ENCODE assay signal across 9 mouse cellular contexts in genomic region chr9:61054427-61054826, GRCm38 (mm10).
A peak's percentile ranks its signal among the peaks of the same experiment; 100 is the strongest.
DNase-seq lines count a peak whose midpoint lies in the region; ATAC-seq and TF ChIP-seq lines count a peak whose summit lies in the region.
"Had no signal": no experiment of that assay in that cellular context is flagged by ENCODE, and none has a peak within 500 bp of the region (broad histone marks: within the 10 kb centered on the region; RNA-seq: fewer than 3 reads in every experiment).

No protein-coding gene starts in this region.

- no peak overlapping the region for H3K4me2 ChIP-seq in heart, postnatal 0 days (ENCODE audit: low read depth, low read length)
- H3K4me2 ChIP-seq in stomach, postnatal 0 days (replicated peaks; ENCODE audit: low read depth) = no peak overlapping the region

- no peak overlapping the region for H3K4me3 ChIP-seq in heart, postnatal 0 days (ENCODE audit: low read depth, low read length)
- no peak overlapping the region for H3K4me3 ChIP-seq in stomach, postnatal 0 days (ENCODE audit: low read depth, low read length)
- H3K4me3 ChIP-seq: myocyte had no signal

- WGBS in heart, postnatal 0 days = 5% methylated on average over 3 of the region's 3 CpGs
- WGBS in stomach, postnatal 0 days = 12% methylated on average over 3 of the region's 3 CpGs

- peaks cover 23% of the 10 kb centered on the region for H3K27me3 ChIP-seq in heart, postnatal 0 days (ENCODE audit: control insufficient read depth, insufficient read depth, low read length)
- no peaks in the 10 kb centered on the region; the same call in 1 of the 2 replicates for H3K27me3 ChIP-seq in stomach, postnatal 0 days (ENCODE audit: control insufficient read depth, insufficient read depth, low read length)

- H3K9ac ChIP-seq in heart, postnatal 0 days (replicated peaks; ENCODE audit: low read depth, low read length) = no peak overlapping the region
- no peak overlapping the region for H3K9ac ChIP-seq in stomach, postnatal 0 days (ENCODE audit: low read length)

- H3K36me3 ChIP-seq in heart, postnatal 0 days (replicated peaks; ENCODE audit: control insufficient read depth, insufficient read depth, low read length) = no peaks in the 10 kb centered on the region
- H3K36me3 ChIP-seq in stomach, postnatal 0 days (ENCODE audit: control insufficient read depth, insufficient read depth, low read length) = no peaks in the 10 kb centered on the region

- no peak for TF ChIP-seq EP300 in heart, postnatal 0 days (IDR thresholded peaks at IDR 0.05; ENCODE audit: low read depth)
- no peak for TF ChIP-seq EP300 in stomach, postnatal 0 days (optimal IDR thresholded peaks at IDR 0.05)

- peak; percentile 15; the same call in 1 of the 2 replicates for TF ChIP-seq CTCF in heart, postnatal 0 days (IDR thresholded peaks at IDR 0.05; ENCODE audit: low read depth)
- TF ChIP-seq CTCF in stomach, postnatal 0 days (IDR thresholded peaks at IDR 0.05; ENCODE audit: low read depth) = peak; percentile 51

- H3K4me1 ChIP-seq in heart, postnatal 0 days (ENCODE audit: control insufficient read depth, insufficient read depth) = peaks cover 8% of the 10 kb centered on the region; the same call in 1 of the 2 replicates
- H3K4me1 ChIP-seq in stomach, postnatal 0 days (replicated peaks; ENCODE audit: control insufficient read depth, insufficient read depth) = peaks cover 7% of the 10 kb centered on the region; the same call in 1 of the 2 replicates

- DNase-seq in urinary bladder, postnatal 14 days (ENCODE audit: low spot score) = peak; percentile 36
- DNase-seq in urinary bladder, adult 18-20 months (ENCODE audit: low spot score in 2 of 2) = no peak
- DNase-seq in embryo, embryonic 10.5 days (ENCODE audit: low spot score) = peak; percentile 75
- peak; percentile 63 for DNase-seq in heart, postnatal 0 days (ENCODE audit: low spot score)
- DNase-seq in kidney, postnatal 36 days = peak; percentile 77 to 82
- DNase-seq in stomach, postnatal 0 days (ENCODE audit: low spot score) = peak; percentile 46

- peak; percentile 60 for ATAC-seq in heart, postnatal 0 days (ENCODE audit: insufficient read depth, low read depth)
- ATAC-seq in megakaryocyte-erythroid progenitor cell, adult 5-6 weeks (replicated peaks; ENCODE audit: low FRiP score, low TSS enrichment, poor library complexity, severe bottlenecking) = peak; percentile 53
- peak; percentile 73 for ATAC-seq in stomach, postnatal 0 days (ENCODE audit: low FRiP score, low TSS enrichment)
- no peak for ATAC-seq in cerebellum, adult (ENCODE audit: insufficient number of reproducible peaks, low FRiP score, low TSS enrichment)

- peaks cover 3% of the 10 kb centered on the region; the same call in 1 of the 2 replicates for H3K9me3 ChIP-seq in heart, postnatal 0 days (replicated peaks; ENCODE audit: control insufficient read depth, low read length)
- no peaks in the 10 kb centered on the region for H3K9me3 ChIP-seq in stomach, postnatal 0 days (ENCODE audit: control insufficient read depth, low read length)

- H3K27ac ChIP-seq in heart, postnatal 0 days (ENCODE audit: low read depth) = no peak overlapping the region
- H3K27ac ChIP-seq in stomach, postnatal 0 days (replicated peaks) = no peak overlapping the region

Comparison
In these comparisons a context has a peak if more than half of its experiments do, and no peak if none do; other contexts are left out.
1. DNase-seq: peak in urinary bladder, postnatal 14 days (single experiment), embryo, embryonic 10.5 days (single experiment), heart, postnatal 0 days (single experiment), kidney, postnatal 36 days (2 of 2) and stomach, postnatal 0 days (single experiment); none in urinary bladder, adult 18-20 months (0 of 2).